8 mouse cellular contexts compared by ENCODE assay signal in genomic region chr5:49350126-49350909, GRCm38 (mm10).
A peak's percentile ranks its signal among the peaks of the same experiment; 100 is the strongest.
DNase-seq lines count a peak whose midpoint lies in the region; ATAC-seq and TF ChIP-seq lines count a peak whose summit lies in the region.

No protein-coding gene starts in this region.

- ATAC-seq in forebrain, postnatal 0 days = peak; percentile 79
- ATAC-seq in kidney, embryonic 15.5 days (replicated peaks; ENCODE audit: low FRiP score) = peak; percentile 85
- peak; percentile 56 for ATAC-seq in liver, postnatal 0 days

- no peaks in the 10 kb centered on the region for H3K4me1 ChIP-seq in forebrain, postnatal 0 days (ENCODE audit: insufficient read depth)
- 0 out of 2 replicates have a peak, but pooled peaks cover 3% of the 10 kb centered on the region for H3K4me1 ChIP-seq in kidney, embryonic 15.5 days
- H3K4me1 ChIP-seq in liver, postnatal 0 days (ENCODE audit: insufficient read depth) = no peaks in the 10 kb centered on the region
- H3K4me1 ChIP-seq in thymus, adult 2 months (replicated peaks; ENCODE audit: control insufficient read depth, insufficient read depth, low read length) = no peaks in the 10 kb centered on the region

- no peak overlapping the region for H3K4me2 ChIP-seq in forebrain, postnatal 0 days (ENCODE audit: low read depth)
- no peak overlapping the region for H3K4me2 ChIP-seq in kidney, embryonic 15.5 days
- no peak overlapping the region for H3K4me2 ChIP-seq in liver, postnatal 0 days (ENCODE audit: low read depth, low read length)

- intact Hi-C loops in left cerebral cortex, postnatal 4 days (cut with DNase I) = no loop called here

- peak; percentile 97 for TF ChIP-seq CTCF in forebrain, postnatal 0 days (IDR thresholded peaks at IDR 0.05; ENCODE audit: low read depth)
- TF ChIP-seq CTCF in liver, postnatal 0 days (IDR thresholded peaks at IDR 0.05; ENCODE audit: low read depth) = peak; percentile 87
- TF ChIP-seq CTCF in thymus, adult 2 months (IDR thresholded peaks at IDR 0.05; ENCODE audit: borderline replicate concordance, control insufficient read depth, extremely low read depth, insufficient read depth, low read length, poor library complexity) = no peak

- no peak overlapping the region for H3K4me3 ChIP-seq in forebrain, postnatal 0 days (ENCODE audit: low read depth, low read length)
- H3K4me3 ChIP-seq in kidney, embryonic 15.5 days (replicated peaks) = no peak overlapping the region
- no peak overlapping the region for H3K4me3 ChIP-seq in liver, postnatal 0 days (ENCODE audit: low read depth, low read length)
- H3K4me3 ChIP-seq in thymus, adult 2 months (ENCODE audit: control insufficient read depth, insufficient read depth, low read length) = no peak overlapping the region

- 33% methylated on average over 4 of the region's 4 CpGs for WGBS in forebrain, postnatal 0 days
- 31% methylated on average over 4 of the region's 4 CpGs for WGBS in kidney, embryonic 15.5 days
- 23% methylated on average over 4 of the region's 4 CpGs for WGBS in liver, postnatal 0 days (ENCODE audit: insufficient replicate concordance)
- WGBS in thymus, adult 2 months = 41% methylated on average over 4 of the region's 4 CpGs

- H3K27me3 ChIP-seq in forebrain, postnatal 0 days (ENCODE audit: insufficient read depth, low read length) = no peaks in the 10 kb centered on the region
- no peaks in the 10 kb centered on the region for H3K27me3 ChIP-seq in kidney, embryonic 15.5 days
- no peaks in the 10 kb centered on the region for H3K27me3 ChIP-seq in liver, postnatal 0 days (ENCODE audit: insufficient read depth, low read length)
- no peaks in the 10 kb centered on the region for H3K27me3 ChIP-seq in thymus, adult 2 months (ENCODE audit: control insufficient read depth, insufficient read depth, low read length)

- no peak overlapping the region for H3K27ac ChIP-seq in forebrain, postnatal 0 days (ENCODE audit: low read depth, low read length)
- no peak overlapping the region for H3K27ac ChIP-seq in kidney, embryonic 15.5 days
- no peak overlapping the region for H3K27ac ChIP-seq in liver, postnatal 0 days (ENCODE audit: low read depth)
- H3K27ac ChIP-seq in thymus, adult 2 months (ENCODE audit: control insufficient read depth, insufficient read depth, low read length) = no peak overlapping the region

- DNase-seq in left cerebral cortex, adult 11 months (ENCODE audit: low spot score) = peak; percentile 25
- no peak for DNase-seq in left cerebral cortex, postnatal 4 days
- DNase-seq in cerebellum, adult 11 months = peak; percentile 40
- peak; percentile 82 for DNase-seq in forebrain, postnatal 0 days
- DNase-seq in liver, postnatal 0 days = peak; percentile 21
- peak; percentile 26 for DNase-seq in retina, adult 2 months (ENCODE audit: low read depth, low spot score)
- no peak for DNase-seq in thymus, adult 2 months

- TF ChIP-seq POLR2A in thymus, adult 2 months (IDR thresholded peaks at IDR 0.05; ENCODE audit: control insufficient read depth, extremely low read depth, insufficient read depth, low read length, poor library complexity) = no peak

- H3K9me3 ChIP-seq in forebrain, postnatal 0 days (ENCODE audit: low read length) = no peaks in the 10 kb centered on the region
- H3K9me3 ChIP-seq in kidney, embryonic 15.5 days (replicated peaks) = no peaks in the 10 kb centered on the region; the same call in 1 of the 2 replicates
- H3K9me3 ChIP-seq in liver, postnatal 0 days (ENCODE audit: low read length) = no peaks in the 10 kb centered on the region

- no peak overlapping the region for H3K9ac ChIP-seq in forebrain, postnatal 0 days
- no peak overlapping the region for H3K9ac ChIP-seq in kidney, embryonic 15.5 days
- no peak overlapping the region for H3K9ac ChIP-seq in liver, postnatal 0 days (replicated peaks)

- no peaks in the 10 kb centered on the region for H3K36me3 ChIP-seq in forebrain, postnatal 0 days (ENCODE audit: insufficient read depth)
- no peaks in the 10 kb centered on the region for H3K36me3 ChIP-seq in kidney, embryonic 15.5 days
- H3K36me3 ChIP-seq in liver, postnatal 0 days (replicated peaks; ENCODE audit: insufficient read depth, low read length) = no peaks in the 10 kb centered on the region
- no peaks in the 10 kb centered on the region for H3K36me3 ChIP-seq in thymus, adult 2 months (ENCODE audit: control insufficient read depth, insufficient read depth, low read length)

- TF ChIP-seq EP300 in liver, postnatal 0 days (IDR thresholded peaks at IDR 0.05; ENCODE audit: low read depth) = no peak

Comparison
In these comparisons a context has a peak if more than half of its experiments do, and no peak if none do; other contexts are left out.
1. DNase-seq: peak in left cerebral cortex, adult 11 months (single experiment), cerebellum, adult 11 months (single experiment), forebrain, postnatal 0 days (single experiment), liver, postnatal 0 days (single experiment) and retina, adult 2 months (single experiment); none in left cerebral cortex, postnatal 4 days (single experiment) and thymus, adult 2 months (single experiment).
2. Peak in every context shown above with its lines, with median percentiles within 50 percentile points of each other: ATAC-seq.